Mouse (Mus musculus) stomach, embryonic 14.5 days (tissue): Measurements from ENCODE around the gene Tmem63a. TPM values are rescaled to one million over a fixed set of nuclear protein-coding genes. Genes with fewer than 3 reads are reported as not detected.

ENCODE experiments used
- ATAC-seq: fragments of 200-750 bp; cut with Nextera tagmentation; 2 replicates; pipeline ENCODE4 v1.8.0; 2017; ENCODE audit warnings: low read depth, moderate TSS enrichment; ENCODE audit not compliant: insufficient number of reproducible peaks, insufficient read depth, low FRiP score
- H3K27ac ChIP-seq: fragments of 300-500 bp; sonication (generic); 2 replicates; pipeline ENCODE4 v1.5.1; 2014; ENCODE audit warnings: mild to moderate bottlenecking, low read length, moderate library complexity, mixed read lengths
- H3K27me3 ChIP-seq: fragments of 300-500 bp; sonication (generic); 2 replicates; pipeline ENCODE4 v1.6.1; 2014; ENCODE audit warnings: low read length, control low read depth, mixed read lengths; ENCODE audit not compliant: control insufficient read depth, insufficient read depth
- H3K36me3 ChIP-seq: fragments of 300-500 bp; sonication (generic); 2 replicates; pipeline ENCODE4 v1.6.1; 2014; ENCODE audit warnings: mild to moderate bottlenecking, control low read depth, low read length, moderate library complexity, mixed read lengths; ENCODE audit not compliant: control insufficient read depth, insufficient read depth
- H3K4me1 ChIP-seq: fragments of 300-500 bp; sonication (generic); 2 replicates; pipeline ENCODE4 v1.6.1; 2014; ENCODE audit warnings: low read length, control low read depth, mixed read lengths; ENCODE audit not compliant: control insufficient read depth, insufficient read depth
- H3K4me2 ChIP-seq: fragments of 300-500 bp; sonication (generic); replicated peaks from 2 replicates; pipeline ENCODE4 v1.6.1; 2014; ENCODE audit warnings: low read depth, low read length, control low read depth
- H3K4me3 ChIP-seq: fragments of 300-500 bp; sonication (generic); 2 replicates; pipeline ENCODE4 v1.5.1; 2014; ENCODE audit warnings: low read depth, low read length, control low read depth
- H3K9ac ChIP-seq: fragments of 300-500 bp; sonication (generic); replicated peaks from 2 replicates; pipeline ENCODE4 v1.6.1; 2014; ENCODE audit warnings: low read depth, mild to moderate bottlenecking, control low read depth, low read length, moderate library complexity, mixed read lengths
- H3K9me3 ChIP-seq: fragments of 300-500 bp; sonication (generic); 2 replicates; pipeline ENCODE4 v1.6.1; 2016; ENCODE audit warnings: low read depth, low read length, control low read depth; ENCODE audit not compliant: control insufficient read depth
- WGBS: fragments of 180-500 bp; shearing (Covaris S2); extraction: QIAGEN DNeasy Blood & Tissue Kit; methylation state at CpG from one replicate; pipeline ENCODE4 v1.1.7; 2014; 5-methylcytosine and 5-hydroxymethylcytosine counted together
- polyA plus RNA-seq: library from polyadenylated mRNA; unstranded; fragments of >200 nt; fragmentation: Nextera tagmentation; extraction: Ambion mirVana; gene quantifications from 2 replicates; pipeline ENCODE4 v1.2.1, GENCODE M21; 2014

Gene Tmem63a
- polyA plus RNA-seq, 1 experiment from 2014 or later, result 14.8 TPM

GRCm38 (mm10) chr1:181001217-181001616, 59.1 kb downstream of the Tmem63a start:
- WGBS, result 90% methylated on average over 3 of the region's 3 CpGs
- no peak for ATAC-seq

GRCm38 (mm10) chr1:181001621-181002020, 59.5 kb downstream of the Tmem63a start:
- ATAC-seq, result no peak
- Histone ChIP-seq H3K27ac (no peak overlapping the region), H3K9ac (no peak overlapping the region), H3K4me1 (peaks cover 6% of the 10 kb centered on the region; the same call in 1 of the 2 replicates), H3K4me2 (no peak overlapping the region), H3K9me3 (no peaks in the 10 kb centered on the region), H3K4me3 (no peak overlapping the region), H3K27me3 (no peaks in the 10 kb centered on the region), H3K36me3 (no peaks in the 10 kb centered on the region)
- 95% methylated on average over 3 of the region's 3 CpGs for WGBS

More at GRCm38 (mm10) chr1:181001217-181001616, 59.1 kb downstream of the Tmem63a start:
- Histone ChIP-seq H3K4me1 (peaks cover 6% of the 10 kb centered on the region; the same call in 1 of the 2 replicates), H3K4me2 (no peak overlapping the region), H3K27me3 (no peaks in the 10 kb centered on the region), H3K9me3 (no peaks in the 10 kb centered on the region), H3K9ac (no peak overlapping the region), H3K36me3 (no peaks in the 10 kb centered on the region), H3K27ac (no peak overlapping the region), H3K4me3 (no peak overlapping the region)

- Histone ChIP-seq H3K27ac (no peak overlapping the region), H3K4me1 (peaks cover 6% of the 10 kb centered on the region; the same call in 1 of the 2 replicates), H3K9ac (no peak overlapping the region), H3K4me2 (no peak overlapping the region), H3K4me3 (no peak overlapping the region), H3K27me3 (no peaks in the 10 kb centered on the region), H3K9me3 (no peaks in the 10 kb centered on the region), H3K36me3 (no peaks in the 10 kb centered on the region)
- 76% methylated on average over 2 of the region's 2 CpGs for WGBS
- no peak for ATAC-seq
Measured at GRCm38 (mm10) chr1:181003790-181004189, 61.6 kb downstream of the Tmem63a start.

- H3K9ac ChIP-seq, result no peak overlapping the region
- H3K36me3 ChIP-seq, result no peaks in the 10 kb centered on the region
- H3K4me3 ChIP-seq, result no peak overlapping the region
- ATAC-seq, result no peak
- no peak overlapping the region for H3K27ac ChIP-seq
- 74% methylated on average over 8 of the region's 8 CpGs for WGBS
- H3K4me1 ChIP-seq, result peaks cover 3% of the 10 kb centered on the region; the same call in 1 of the 2 replicates
- H3K9me3 ChIP-seq, result no peaks in the 10 kb centered on the region
- H3K27me3 ChIP-seq, result no peaks in the 10 kb centered on the region
- no peak overlapping the region for H3K4me2 ChIP-seq
Measured at GRCm38 (mm10) chr1:181005331-181005730, 63.2 kb downstream of the Tmem63a start.

- Histone ChIP-seq H3K4me2 (no peak overlapping the region), H3K9ac (no peak overlapping the region), H3K27me3 (no peaks in the 10 kb centered on the region), H3K27ac (no peak overlapping the region), H3K36me3 (no peaks in the 10 kb centered on the region), H3K9me3 (no peaks in the 10 kb centered on the region), H3K4me1 (no peaks in the 10 kb centered on the region), H3K4me3 (no peak overlapping the region)
- 85% methylated on average over 6 of the region's 6 CpGs for WGBS
- no peak for ATAC-seq
Measured at GRCm38 (mm10) chr1:181007831-181008230, 65.7 kb downstream of the Tmem63a start.

GRCm38 (mm10) chr1:181008266-181008665, 66.1 kb downstream of the Tmem63a start:
- 94% methylated on average over 2 of the region's 2 CpGs for WGBS
- no peak for ATAC-seq

GRCm38 (mm10) chr1:181009011-181009590, 67.0 kb downstream of the Tmem63a start:
- H3K36me3 ChIP-seq, result no peaks in the 10 kb centered on the region
- no peak for ATAC-seq
- H3K9ac ChIP-seq, result no peak overlapping the region
- no peaks in the 10 kb centered on the region for H3K27me3 ChIP-seq
- 81% methylated on average over 4 of the region's 4 CpGs for WGBS
- H3K9me3 ChIP-seq, result no peaks in the 10 kb centered on the region
- H3K27ac ChIP-seq, result no peak overlapping the region
- no peak overlapping the region for H3K4me3 ChIP-seq
- H3K4me2 ChIP-seq, result no peak overlapping the region
- no peaks in the 10 kb centered on the region for H3K4me1 ChIP-seq

More at GRCm38 (mm10) chr1:181008266-181008665, 66.1 kb downstream of the Tmem63a start:
- no peak overlapping the region for H3K4me3 ChIP-seq
- H3K36me3 ChIP-seq, result no peaks in the 10 kb centered on the region
- no peaks in the 10 kb centered on the region for H3K9me3 ChIP-seq
- H3K27ac ChIP-seq, result no peak overlapping the region
- no peak overlapping the region for H3K4me2 ChIP-seq
- no peaks in the 10 kb centered on the region for H3K4me1 ChIP-seq
- H3K9ac ChIP-seq, result no peak overlapping the region
- no peaks in the 10 kb centered on the region for H3K27me3 ChIP-seq

- 62% methylated on average over 3 of the region's 3 CpGs for WGBS
- 0 out of 2 replicates have a peak, but pooled peaks have one; percentile 10 for ATAC-seq
- H3K27me3 ChIP-seq, result no peaks in the 10 kb centered on the region
- H3K9me3 ChIP-seq, result no peaks in the 10 kb centered on the region
- no peak overlapping the region for H3K4me3 ChIP-seq
- H3K36me3 ChIP-seq, result no peaks in the 10 kb centered on the region
- no peak overlapping the region for H3K9ac ChIP-seq
- H3K4me1 ChIP-seq, result no peaks in the 10 kb centered on the region
- no peak overlapping the region for H3K27ac ChIP-seq
- no peak overlapping the region for H3K4me2 ChIP-seq
Measured at GRCm38 (mm10) chr1:181009754-181010153, 67.6 kb downstream of the Tmem63a start.
